33 mouse cellular contexts compared by ENCODE assay signal in genomic region chr12:16635816-16636215, GRCm38 (mm10). TPM values are rescaled to one million over a fixed set of nuclear protein-coding genes. Genes with fewer than 3 reads are reported as not detected.
DNase-seq lines count a peak whose midpoint lies in the region; ATAC-seq and TF ChIP-seq lines count a peak whose summit lies in the region.
"Had no signal": no experiment of that assay in that cellular context is flagged by ENCODE, and none has a peak within 500 bp of the region (broad histone marks: within the 10 kb centered on the region; RNA-seq: fewer than 3 reads in every experiment).

No protein-coding gene starts in this region.

- no peaks in the 10 kb centered on the region for H3K4me1 ChIP-seq in lung, postnatal 0 days (ENCODE audit: insufficient read depth, low read depth, low read length)
- H3K4me1 ChIP-seq: forebrain, embryonic 10.5 days; forebrain, embryonic 13.5 days had no signal

- no peak overlapping the region for H3K4me2 ChIP-seq in lung, postnatal 0 days (replicated peaks; ENCODE audit: low read depth, low read length)
- H3K4me2 ChIP-seq: forebrain, embryonic 13.5 days; heart, embryonic 13.5 days; hindbrain, embryonic 14.5 days had no signal

- no peak overlapping the region for H3K27ac ChIP-seq in lung, postnatal 0 days (ENCODE audit: low read length)
- H3K27ac ChIP-seq: forebrain, embryonic 10.5 days; forebrain, embryonic 13.5 days; heart, embryonic 10.5 days; heart, embryonic 13.5 days; hindbrain, embryonic 14.5 days; hindbrain, postnatal 0 days had no signal

- DNase-seq in adrenal gland, adult (ENCODE audit: inconsistent age in 2 of 2, low spot score in 1 of 2): peak; percentile 59 to 69
- DNase-seq in adrenal gland, postnatal 14 days: no peak
- DNase-seq in adrenal gland, postnatal 36 days: peak; percentile 37 to 38
- DNase-seq in adrenal gland, postnatal 4 days (ENCODE audit: low spot score in 2 of 2): no peak
- peak; percentile 32 for DNase-seq in lung, postnatal 0 days (ENCODE audit: low spot score)
- no peak for DNase-seq in lung, postnatal 10 days
- no peak for DNase-seq in kidney, adult 8-10 months
- no peak for DNase-seq in heart, adult 9 months (ENCODE audit: low spot score in 2 of 2)
- DNase-seq: adrenal gland, postnatal 10 days; cerebellum, adult 11-12 months; cerebellum, adult 8-10 months; cerebellum, postnatal 10 days; cerebellum, postnatal 36 days; embryo, embryonic 11 days; forebrain, postnatal 0 days; gastrocnemius, postnatal 25 days; heart, adult 18-20 months; heart, postnatal 14 days; heart, postnatal 4 days; kidney, adult 18-20 months had no signal

- TF ChIP-seq CTCF in lung, postnatal 0 days (IDR thresholded peaks at IDR 0.05): no peak

- H3K36me3 ChIP-seq in lung, postnatal 0 days (ENCODE audit: insufficient read depth, low read length): no peaks in the 10 kb centered on the region
- H3K36me3 ChIP-seq: forebrain, embryonic 10.5 days; heart, embryonic 10.5 days; heart, embryonic 13.5 days had no signal

- no peaks in the 10 kb centered on the region for H3K27me3 ChIP-seq in lung, postnatal 0 days (replicated peaks; ENCODE audit: insufficient read depth, low read length)
- H3K27me3 ChIP-seq: forebrain, embryonic 13.5 days; heart, embryonic 13.5 days had no signal

- 56% methylated on average over 6 of the region's 6 CpGs for WGBS in lung, postnatal 0 days

- TF ChIP-seq EP300 in lung, postnatal 0 days (IDR thresholded peaks at IDR 0.05): no peak

- ATAC-seq in lung, postnatal 0 days: peak; percentile 25; the same call in 1 of the 2 replicates
- ATAC-seq: activated CD4-positive, CD25-positive, alpha-beta regulatory T cell, adult 4 months; CD4-positive, CD25-positive, alpha-beta regulatory T cell, adult 4 months; forebrain, embryonic 13.5 days; forebrain, postnatal 0 days; hindbrain, postnatal 0 days; inflammation-experienced regulatory T-cells, adult 6 months had no signal

- H3K9me3 ChIP-seq in lung, postnatal 0 days (ENCODE audit: low read length): no peaks in the 10 kb centered on the region
- H3K9me3 ChIP-seq: forebrain, embryonic 10.5 days; forebrain, embryonic 13.5 days; heart, embryonic 10.5 days; heart, embryonic 13.5 days had no signal

- H3K4me3 ChIP-seq in lung, postnatal 0 days (ENCODE audit: low read depth, low read length): no peak overlapping the region
- H3K4me3 ChIP-seq: forebrain, embryonic 10.5 days; forebrain, embryonic 13.5 days; heart, embryonic 10.5 days; heart, embryonic 13.5 days had no signal

- H3K9ac ChIP-seq in lung, postnatal 0 days (replicated peaks; ENCODE audit: low read depth): no peak overlapping the region
- H3K9ac ChIP-seq: forebrain, embryonic 13.5 days; forebrain, postnatal 0 days; heart, embryonic 13.5 days; hindbrain, embryonic 14.5 days had no signal

RNA-seq across cellular contexts. Expression of gene Ntsr2, which starts 17.4 kb away (rescaled TPM):
- total RNA-seq in adrenal gland, postnatal 14 days (2021): not detected in 2 replicates
- 1 to 10 TPM in 1 of 2 experiments, under 1 TPM in 1; 0.89 to 1.7 TPM for total RNA-seq in adrenal gland, postnatal 36 days (2021)
- under 1 TPM in 1 of 2 experiments, not detected in 1; 0.34 TPM for total RNA-seq in adrenal gland, postnatal 4 days (2021)
- 0.39 and 0.48 TPM in 2 replicates for polyA plus RNA-seq in lung, postnatal 0 days (2015; fragmentation: Nextera tagmentation; extraction: Ambion mirVana)
- total RNA-seq: MEL had no signal
- polyA plus RNA-seq: activated CD4-positive, CD25-positive, alpha-beta regulatory T cell, adult 4 months; C2C12; CD4-positive, CD25-positive, alpha-beta regulatory T cell, adult 4 months; embryonic facial prominence, embryonic 11.5 days; forebrain, embryonic 10.5 days; heart, embryonic 10.5 days; heart, embryonic 13.5 days; inflammation-experienced regulatory T-cells, adult 6 months; intestine, embryonic 16.5 days had no signal

RNA-seq across cellular contexts. Expression of gene Lpin1, which starts 25.1 kb away (rescaled TPM):
- 135 and 224 TPM in 2 replicates for total RNA-seq in adrenal gland, postnatal 14 days (2021)
- 100 to 1,000 TPM in 1 of 2 experiments, 10 to 100 TPM in 1; 71.8 to 110 TPM for total RNA-seq in adrenal gland, postnatal 36 days (2021)
- total RNA-seq in adrenal gland, postnatal 4 days (2021): 10 to 100 TPM; 21.6 to 23.4 TPM
- 7.3 and 9.0 TPM in 2 replicates for polyA plus RNA-seq in lung, postnatal 0 days (2015; fragmentation: Nextera tagmentation; extraction: Ambion mirVana)

Comparison
In these comparisons a context has a peak if more than half of its experiments do, and no peak if none do; other contexts are left out.
1. DNase-seq: peak in adrenal gland, adult (2 of 2), adrenal gland, postnatal 36 days (2 of 2) and lung, postnatal 0 days (single experiment); none in adrenal gland, postnatal 14 days (single experiment), adrenal gland, postnatal 4 days (0 of 2), lung, postnatal 10 days (single experiment), kidney, adult 8-10 months (0 of 2) and heart, adult 9 months (0 of 2).